Mouse (Mus musculus) ES-E14 (cell line): ENCODE measurements around the gene Znrf2. TPM values are rescaled to one million over a fixed set of nuclear protein-coding genes. Genes with fewer than 3 reads are reported as not detected.

ENCODE experiments used
- DNase-seq: peaks from one replicate; pipeline ENCODE4 v3.0.0-alpha.2; 2013; ENCODE audit warnings: low read depth, low spot score
- H3K27ac ChIP-seq: 2 replicates; pipeline ENCODE4 v1.5.1; 2012; ENCODE audit warnings: low read depth, mild to moderate bottlenecking, low read length, moderate library complexity, mixed read lengths; ENCODE audit not compliant: poor library complexity, insufficient read depth, severe bottlenecking
- H3K36me3 ChIP-seq: 2 replicates; pipeline ENCODE4 v1.6.1; 2012; ENCODE audit warnings: mild to moderate bottlenecking, low read length, moderate library complexity, mixed read lengths; ENCODE audit not compliant: control insufficient read depth, poor library complexity, insufficient read depth, severe bottlenecking
- H3K4me1 ChIP-seq, 2 experiments: fragments of 150-350 bp in 1 of 2; sonication (generic) in 1 of 2; 2 replicates each; pipeline ENCODE4 v1.6.1; 2012; ENCODE audit warnings: low read length in 2 of 2, mild to moderate bottlenecking in 1 of 2, mixed read lengths in 1 of 2; ENCODE audit not compliant: control insufficient read depth in 2 of 2, insufficient read depth in 2 of 2, poor library complexity in 1 of 2
- H3K4me3 ChIP-seq, 2 experiments: fragments of 150-350 bp in 1 of 2; sonication (generic) in 1 of 2; 2 replicates each; pipeline ENCODE4 v1.5.1; 2012; ENCODE audit warnings: low read length in 2 of 2, low read depth in 1 of 2, mild to moderate bottlenecking in 1 of 2, mixed read lengths in 1 of 2; ENCODE audit not compliant: insufficient read depth in 1 of 2, poor library complexity in 1 of 2, severe bottlenecking in 1 of 2
- H3K9ac ChIP-seq: 2 replicates; pipeline ENCODE4 v1.6.1; 2012; ENCODE audit warnings: low read depth, mild to moderate bottlenecking, low read length, mixed read lengths; ENCODE audit not compliant: poor library complexity, insufficient read depth, severe bottlenecking
- H3K9me3 ChIP-seq: fragments of 150-350 bp; sonication (generic); 2 replicates; pipeline ENCODE4 v1.6.1; 2012; ENCODE audit warnings: low read depth, mild to moderate bottlenecking, low read length; ENCODE audit not compliant: control insufficient read depth, insufficient read depth
- CHD2 ChIP-seq: IDR thresholded peaks from 2 replicates; pipeline ENCODE4 v1.6.1; 2014; ENCODE audit warnings: mild to moderate bottlenecking, low read depth, low read length, inconsistent platforms
- HCFC1 ChIP-seq: IDR thresholded peaks from 2 replicates; pipeline ENCODE4 v1.6.1; 2012; ENCODE audit warnings: low read length, inconsistent platforms, borderline replicate concordance; ENCODE audit not compliant: insufficient read depth
- MAFK ChIP-seq: IDR thresholded peaks from 2 replicates; pipeline ENCODE4 v1.6.1; 2014; ENCODE audit warnings: mild to moderate bottlenecking, low read depth, low read length, inconsistent platforms; ENCODE audit not compliant: insufficient read depth
- ZC3H11A ChIP-seq: IDR thresholded peaks from 2 replicates; pipeline ENCODE4 v1.6.1; 2012; ENCODE audit warnings: low read depth, mild to moderate bottlenecking, inconsistent platforms, low read length, borderline replicate concordance
- ZNF384 ChIP-seq: IDR thresholded peaks from 2 replicates; pipeline ENCODE4 v1.6.1; 2012; ENCODE audit warnings: low read depth, low read length, inconsistent platforms
- in situ Hi-C, 2 experiments: fragments of 600-800 bp; cut with MboI; formaldehyde crosslinking; loops; one replicate each; pipeline ENCODE4 v1.15.1; 2025; ENCODE audit warnings: low sequenced_read_pairs in 2 of 2, inconsistent platforms in 1 of 2; ENCODE audit not compliant: unreplicated experiment in 2 of 2
- total RNA-seq: library from RNA; depleted of rRNA; stranded (reverse); fragments of 300-350 nt; gene quantifications from 2 replicates; pipeline ENCODE4 v1.2.3, GENCODE M21; 2012

Znrf2 gene
- total RNA-seq, 1 experiment = 35.0 TPM

GRCm38 (mm10) chr6:54918521-54918920 is 101.8 kb downstream of the Znrf2 start:
- Histone ChIP-seq H3K36me3 (no peaks in the 10 kb centered on the region), H3K9ac (no peak overlapping the region), H3K4me1 (no peaks in the 10 kb centered on the region; a peak in 1 of 4 replicates), H3K27ac (no peak overlapping the region), H3K9me3 (no peaks in the 10 kb centered on the region), H3K4me3 (no peak overlapping the region)
- in situ Hi-C loops = no loop called here
- TF ChIP-seq MAFK = no peak
- TF ChIP-seq ZC3H11A = no peak
- TF ChIP-seq HCFC1 = no peak
- TF ChIP-seq ZNF384 = no peak
- TF ChIP-seq CHD2 = no peak
- DNase-seq = no peak

GRCm38 (mm10) chr6:54924538-54924937 is 107.8 kb downstream of the Znrf2 start:
- TF ChIP-seq CHD2 (no peak), ZNF384 (no peak), MAFK (no peak)
- Histone ChIP-seq H3K4me3 (no peak overlapping the region), H3K9ac (no peak overlapping the region), H3K27ac (no peak overlapping the region), H3K4me1 (no peaks in the 10 kb centered on the region), H3K36me3 (no peaks in the 10 kb centered on the region), H3K9me3 (no peaks in the 10 kb centered on the region)
- no peak for DNase-seq
- in situ Hi-C loops = no loop called here

GRCm38 (mm10) chr6:54925736-54926440 is 109.2 kb downstream of the Znrf2 start:
- DNase-seq = no peak
- Histone ChIP-seq H3K36me3 (no peaks in the 10 kb centered on the region), H3K4me1 (no peaks in the 10 kb centered on the region), H3K9me3 (no peaks in the 10 kb centered on the region), H3K9ac (no peak overlapping the region), H3K27ac (no peak overlapping the region), H3K4me3 (no peak overlapping the region)
- in situ Hi-C loops = no loop called here
- TF ChIP-seq CHD2 (no peak), HCFC1 (no peak), MAFK (no peak), ZNF384 (no peak), ZC3H11A (no peak)

DNA sequence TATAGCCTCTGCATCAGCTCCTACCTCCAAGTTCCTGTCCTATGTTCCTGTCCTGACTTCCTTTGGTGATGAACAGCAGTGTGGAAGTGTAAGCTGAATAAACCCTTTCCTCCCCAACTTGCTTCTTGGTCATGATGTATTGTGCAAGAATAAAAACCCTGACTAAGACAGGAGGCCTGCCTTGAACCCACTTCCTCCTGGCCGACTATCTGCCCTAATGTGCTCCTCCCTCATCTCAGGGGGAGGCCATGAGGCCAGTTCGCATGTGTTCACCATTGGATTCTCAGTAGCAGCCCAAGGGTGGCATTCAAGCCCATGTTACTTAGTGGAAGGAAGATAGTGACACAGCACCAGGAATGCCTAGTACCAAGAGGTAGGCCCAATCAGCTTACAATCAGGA is 110.2 kb downstream of the Znrf2 start:
- H3K27ac ChIP-seq = no peak overlapping the region
- DNase-seq = no peak
- no peak overlapping the region for H3K4me3 ChIP-seq
- in situ Hi-C loops = no loop called here
- no peak overlapping the region for H3K9ac ChIP-seq
- H3K9me3 ChIP-seq = no peaks in the 10 kb centered on the region
- no peaks in the 10 kb centered on the region for H3K4me1 ChIP-seq
- no peaks in the 10 kb centered on the region for H3K36me3 ChIP-seq
- no peak for TF ChIP-seq CHD2
- no peak for TF ChIP-seq ZC3H11A
- TF ChIP-seq ZNF384 = no peak
- no peak for TF ChIP-seq HCFC1
- no peak for TF ChIP-seq MAFK

- in situ Hi-C loops = no loop called here
- DNase-seq = no peak
- TF ChIP-seq ZC3H11A (no peak), CHD2 (no peak), MAFK (no peak), ZNF384 (no peak), HCFC1 (no peak)
- Histone ChIP-seq H3K4me3 (no peak overlapping the region), H3K27ac (no peak overlapping the region), H3K9me3 (no peaks in the 10 kb centered on the region), H3K36me3 (no peaks in the 10 kb centered on the region), H3K9ac (no peak overlapping the region), H3K4me1 (no peaks in the 10 kb centered on the region)
Observed at GRCm38 (mm10) chr6:54927946-54928345, 111.2 kb downstream of the Znrf2 start.
